Mouse (Mus musculus) liver, embryonic 16.5 days (tissue): ENCODE data around the gene Triap1. TPM values are rescaled to one million over a fixed set of nuclear protein-coding genes. Genes with fewer than 3 reads are reported as not detected.

Experiments
- ATAC-seq: fragments of 200-750 bp; cut with Nextera tagmentation; 2 replicates; pipeline ENCODE4 v1.8.0; 2017; ENCODE audit warnings: low read depth, mild to moderate bottlenecking, moderate number of reproducible peaks, moderate library complexity
- H3K27ac ChIP-seq: fragments of 300-500 bp; sonication (generic); 2 replicates; pipeline ENCODE4 v1.5.1; 2014; ENCODE audit warnings: mild to moderate bottlenecking, low read length
- H3K27me3 ChIP-seq: fragments of 300-500 bp; sonication (generic); 2 replicates; pipeline ENCODE4 v1.6.1; 2014; ENCODE audit warnings: low read depth, low read length, mixed read lengths; ENCODE audit not compliant: control insufficient read depth, insufficient read depth
- H3K36me3 ChIP-seq: fragments of 300-500 bp; sonication (generic); 2 replicates; pipeline ENCODE4 v1.6.1; 2014; ENCODE audit warnings: mild to moderate bottlenecking; ENCODE audit not compliant: control insufficient read depth, insufficient read depth
- H3K4me1 ChIP-seq: fragments of 300-500 bp; sonication (generic); 2 replicates; pipeline ENCODE4 v1.6.1; 2014; ENCODE audit warnings: low read depth, low read length, mixed read lengths; ENCODE audit not compliant: control insufficient read depth
- H3K4me2 ChIP-seq: fragments of 300-500 bp; sonication (generic); 2 replicates; pipeline ENCODE4 v1.6.1; 2014; ENCODE audit warnings: low read depth, low read length, mixed read lengths
- H3K4me3 ChIP-seq: fragments of 300-500 bp; sonication (generic); 2 replicates; pipeline ENCODE4 v1.5.1; 2014; ENCODE audit warnings: low read depth, mild to moderate bottlenecking, low read length
- H3K9ac ChIP-seq: fragments of 300-500 bp; sonication (generic); 2 replicates; pipeline ENCODE4 v1.6.1; 2014; ENCODE audit warnings: low read depth, low read length
- H3K9me3 ChIP-seq: fragments of 300-500 bp; sonication (generic); replicated peaks from 2 replicates; pipeline ENCODE4 v1.6.1; 2016; ENCODE audit warnings: low read length; ENCODE audit not compliant: control insufficient read depth
- WGBS: fragments of 180-500 bp; shearing (Covaris S2); extraction: QIAGEN DNeasy Blood & Tissue Kit; methylation state at CpG from one replicate; pipeline ENCODE4 v1.1.7; 2014; ENCODE audit not compliant: insufficient replicate concordance; 5-methylcytosine and 5-hydroxymethylcytosine counted together
- polyA plus RNA-seq: library from polyadenylated mRNA; unstranded; fragments of >200 nt; fragmentation: Nextera tagmentation; extraction: Ambion mirVana; gene quantifications from 2 replicates; pipeline ENCODE4 v1.2.1, GENCODE M21; 2015

Triap1 gene
- polyA plus RNA-seq, 1 experiment from 2014 or later = 24.5 TPM

DNA sequence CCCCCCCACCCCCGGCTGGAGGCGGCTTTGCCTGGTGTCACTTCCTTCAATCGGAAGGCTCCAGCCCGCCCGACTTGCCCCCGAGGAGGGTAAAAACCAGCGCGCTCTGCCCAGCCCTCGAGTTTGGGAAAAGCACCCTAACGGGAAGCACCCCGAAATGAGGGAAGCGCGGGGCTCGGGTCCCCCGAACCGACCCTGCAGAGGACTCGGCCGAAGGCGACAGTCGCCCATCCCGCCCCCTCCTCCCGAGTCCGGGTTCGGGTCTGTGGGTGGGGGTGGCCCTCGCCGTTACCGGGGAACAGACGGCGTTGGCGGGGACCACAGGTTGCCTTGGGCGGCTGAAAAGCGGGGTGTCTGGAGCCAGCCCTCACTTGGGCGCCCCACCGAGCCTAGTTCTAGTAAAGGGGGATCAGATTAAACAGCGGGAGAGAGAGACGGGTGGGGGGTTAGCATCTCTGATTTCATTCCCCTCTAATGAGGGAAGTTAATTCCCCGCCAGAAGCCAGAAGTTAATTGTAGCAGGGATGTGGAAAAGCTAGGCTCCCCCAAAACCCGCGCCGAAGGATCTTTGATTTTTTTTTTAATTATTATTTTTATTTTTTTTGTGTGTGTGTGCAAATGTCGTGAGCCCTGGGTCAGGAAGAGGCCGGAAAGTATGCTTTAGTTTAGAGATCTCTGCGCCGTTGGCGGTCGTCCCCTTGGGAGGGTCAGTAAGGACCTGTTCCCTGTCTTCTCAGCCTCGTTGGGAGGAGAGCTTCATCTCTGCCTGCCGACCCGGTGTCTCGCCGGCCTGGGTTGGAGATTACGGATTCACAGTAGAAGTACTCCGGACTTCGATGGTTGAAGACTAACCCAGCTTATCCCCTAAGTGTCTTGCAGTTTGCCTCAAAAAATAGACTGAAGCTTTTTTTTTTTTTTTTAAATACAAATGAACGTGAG is 13.1 kb upstream of the Triap1 start:
- Histone ChIP-seq H3K9me3 (no peaks in the 10 kb centered on the region), H3K4me3 (peak overlapping the region; percentile 92), H3K4me2 (peak overlapping the region; percentile 79), H3K36me3 (peaks cover 28% of the 10 kb centered on the region), H3K27me3 (no peaks in the 10 kb centered on the region), H3K27ac (peak overlapping the region; percentile 92), H3K4me1 (peaks cover 45% of the 10 kb centered on the region), H3K9ac (peak overlapping the region; percentile 97)
- under 1% methylated on average over 53 of the region's 55 CpGs for WGBS
- no peak for ATAC-seq

DNA sequence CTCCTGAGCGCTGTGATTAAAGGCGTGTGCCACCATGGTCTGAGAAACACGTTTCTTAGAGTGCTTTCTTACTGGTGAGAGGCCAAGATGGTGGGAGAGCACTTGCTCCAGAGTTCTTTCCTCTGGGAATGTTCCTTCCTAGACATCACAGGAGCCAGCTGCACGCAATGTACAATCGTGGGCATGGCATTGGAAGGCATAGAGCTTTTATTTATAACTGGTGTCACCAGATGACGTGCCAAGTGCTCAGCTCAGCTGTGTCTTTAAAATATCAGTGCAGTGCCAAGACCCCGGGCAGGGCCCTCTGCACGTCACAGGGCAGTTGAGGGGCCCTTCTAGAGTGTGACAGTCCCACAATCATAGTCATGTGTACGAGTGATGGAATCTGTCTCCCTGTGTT is 10.1 kb upstream of the Triap1 start:
- peaks cover 53% of the 10 kb centered on the region for H3K4me1 ChIP-seq
- WGBS = 79% methylated on average over 9 of the region's 9 CpGs

DNA sequence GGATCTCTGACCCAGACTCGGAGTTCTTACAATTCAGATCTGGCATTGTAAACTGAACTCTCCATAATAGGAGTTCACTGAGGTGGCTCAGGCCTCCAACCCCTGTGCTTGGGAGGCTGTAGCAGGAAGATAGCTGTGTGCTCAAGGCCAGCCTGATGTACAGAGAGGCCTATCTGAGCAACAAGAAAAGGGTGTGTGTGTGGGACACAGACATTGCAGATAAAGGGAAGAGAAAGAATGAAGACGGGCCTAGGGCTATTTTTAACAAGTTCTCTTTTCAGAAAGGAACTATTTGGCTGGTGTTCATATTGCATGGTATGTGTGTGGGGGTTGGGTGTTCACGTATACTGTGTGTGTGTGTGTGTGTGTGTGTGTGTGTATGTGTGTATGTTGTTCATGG is 7.4 kb upstream of the Triap1 start:
- Histone ChIP-seq H3K4me2 (peak overlapping the region; percentile 50), H3K9ac (peak overlapping the region; percentile 4; the same call in 1 of the 2 replicates), H3K4me1 (peaks cover 49% of the 10 kb centered on the region), H3K4me3 (no peak overlapping the region; the same call in 1 of the 2 replicates), H3K9me3 (no peaks in the 10 kb centered on the region), H3K27ac (peak overlapping the region; percentile 76), H3K36me3 (peaks cover 55% of the 10 kb centered on the region), H3K27me3 (no peaks in the 10 kb centered on the region)
- 11% methylated on average over 3 of the region's 3 CpGs for WGBS
- ATAC-seq = peak; percentile 97

More for the DNA sequence above, 10.1 kb upstream of the Triap1 start:
- Histone ChIP-seq H3K4me3 (no peak overlapping the region), H3K9me3 (no peaks in the 10 kb centered on the region), H3K36me3 (peaks cover 52% of the 10 kb centered on the region), H3K27me3 (no peaks in the 10 kb centered on the region), H3K27ac (no peak overlapping the region), H3K9ac (no peak overlapping the region), H3K4me2 (no peak overlapping the region)
- ATAC-seq = no peak

DNA sequence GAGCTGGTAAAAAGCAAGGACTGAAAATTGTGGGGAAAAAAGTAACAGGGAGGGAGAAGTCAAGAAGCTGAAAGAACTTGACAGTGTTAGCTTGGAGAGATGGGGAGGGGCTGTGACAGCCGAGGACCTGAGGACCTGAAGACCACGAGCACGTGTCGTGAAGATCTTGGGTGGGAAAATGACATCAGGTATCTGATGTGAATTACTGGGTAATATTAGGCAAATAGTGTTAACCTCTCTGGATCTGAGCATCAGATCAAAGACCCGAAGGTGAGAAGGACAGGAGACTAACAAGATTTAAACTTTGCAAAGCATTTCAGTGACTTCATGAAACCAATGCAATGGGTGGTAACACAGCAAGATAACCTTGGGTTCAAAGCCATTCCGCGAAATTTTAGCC is 1.0 kb upstream of the Triap1 start:
- no peak for ATAC-seq
- H3K9me3 ChIP-seq = no peaks in the 10 kb centered on the region
- peak overlapping the region; percentile 96 for H3K9ac ChIP-seq
- H3K36me3 ChIP-seq = peaks cover 33% of the 10 kb centered on the region
- peak overlapping the region; percentile 46 for H3K27ac ChIP-seq
- H3K4me3 ChIP-seq = peak overlapping the region; percentile 93
- WGBS = 8% methylated on average over 7 of the region's 7 CpGs
- H3K4me1 ChIP-seq = peaks cover 20% of the 10 kb centered on the region
- peak overlapping the region; percentile 68 for H3K4me2 ChIP-seq
- H3K27me3 ChIP-seq = no peaks in the 10 kb centered on the region

DNA sequence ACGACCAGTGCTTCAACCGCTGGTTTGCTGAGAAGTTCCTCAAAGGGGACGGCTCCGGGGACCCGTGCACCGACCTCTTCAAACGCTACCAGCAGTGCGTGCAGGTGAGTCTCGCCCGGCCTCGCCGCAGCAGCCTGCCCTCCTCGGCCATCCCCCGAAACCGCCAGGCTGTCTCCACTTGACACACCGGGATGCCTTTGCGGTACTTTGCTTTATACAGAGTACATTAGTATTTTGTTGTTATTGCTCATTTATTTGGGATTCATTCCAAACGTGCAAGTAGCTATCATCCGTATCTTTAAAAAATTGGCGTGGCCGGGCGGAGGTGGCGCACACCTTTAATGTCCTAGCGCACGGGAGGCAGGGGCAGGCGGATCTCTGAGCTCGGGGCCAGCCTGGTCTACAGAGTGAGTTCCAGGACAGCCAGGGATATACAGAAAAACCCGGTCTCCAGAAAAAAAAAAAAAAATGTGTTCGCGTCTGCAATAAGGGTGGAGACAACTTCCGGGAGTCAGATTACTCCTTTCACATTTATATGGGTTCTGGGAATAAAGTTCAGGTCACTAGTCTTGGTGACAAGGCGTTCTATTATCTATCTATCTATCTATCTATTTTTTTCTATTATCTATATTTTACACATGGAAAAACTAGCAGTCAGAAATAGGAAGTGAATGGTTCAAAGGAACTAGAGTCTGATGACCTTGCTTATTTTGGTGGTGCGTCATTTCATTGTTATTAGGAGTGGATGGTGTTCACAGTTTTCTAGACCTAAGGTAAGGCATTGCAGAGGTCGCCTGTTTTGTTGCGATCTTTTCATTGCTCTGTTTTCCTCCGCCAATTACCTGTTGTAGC is 515 bp downstream of the Triap1 start:
- no peaks in the 10 kb centered on the region for H3K9me3 ChIP-seq
- H3K27ac ChIP-seq = peak overlapping the region; percentile 89
- H3K27me3 ChIP-seq = no peaks in the 10 kb centered on the region
- 6% methylated on average over 36 of the region's 36 CpGs for WGBS
- peaks cover 20% of the 10 kb centered on the region for H3K4me1 ChIP-seq
- peaks cover 33% of the 10 kb centered on the region for H3K36me3 ChIP-seq
- H3K4me2 ChIP-seq = peak overlapping the region; percentile 68
- H3K4me3 ChIP-seq = peak overlapping the region; percentile 93
- peak; percentile 47 for ATAC-seq
- peak overlapping the region; percentile 96 for H3K9ac ChIP-seq

DNA sequence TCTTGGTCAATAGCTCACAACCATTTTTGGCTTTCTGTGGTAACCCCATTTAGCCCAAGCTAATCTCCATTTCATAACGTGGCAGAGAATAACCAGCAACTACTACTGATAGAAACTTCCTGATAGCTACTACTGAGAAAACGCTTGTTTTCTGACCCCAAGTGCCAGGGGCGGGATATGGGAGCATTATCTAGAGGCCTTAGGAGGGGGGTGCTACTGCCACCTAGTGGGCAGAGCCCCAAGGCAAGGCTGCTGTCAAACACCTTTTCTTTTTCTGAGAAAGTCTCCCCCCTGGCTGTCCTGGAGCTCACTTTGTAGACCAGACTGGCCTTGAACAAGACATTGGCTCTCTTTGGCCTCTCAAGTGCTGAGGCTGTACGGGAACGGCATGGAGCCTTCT is 6.5 kb downstream of the Triap1 start:
- H3K27me3 ChIP-seq = no peaks in the 10 kb centered on the region
- H3K4me2 ChIP-seq = peak overlapping the region; percentile 79
- H3K4me1 ChIP-seq = peaks cover 9% of the 10 kb centered on the region
- WGBS = 0% methylated on average over 5 of the region's 5 CpGs
- peak overlapping the region; percentile 82 for H3K4me3 ChIP-seq
- peaks cover 27% of the 10 kb centered on the region for H3K36me3 ChIP-seq
- H3K9ac ChIP-seq = peak overlapping the region; percentile 83
- H3K27ac ChIP-seq = peak overlapping the region; percentile 68
- H3K9me3 ChIP-seq = no peaks in the 10 kb centered on the region
- ATAC-seq = peak; percentile 57

DNA sequence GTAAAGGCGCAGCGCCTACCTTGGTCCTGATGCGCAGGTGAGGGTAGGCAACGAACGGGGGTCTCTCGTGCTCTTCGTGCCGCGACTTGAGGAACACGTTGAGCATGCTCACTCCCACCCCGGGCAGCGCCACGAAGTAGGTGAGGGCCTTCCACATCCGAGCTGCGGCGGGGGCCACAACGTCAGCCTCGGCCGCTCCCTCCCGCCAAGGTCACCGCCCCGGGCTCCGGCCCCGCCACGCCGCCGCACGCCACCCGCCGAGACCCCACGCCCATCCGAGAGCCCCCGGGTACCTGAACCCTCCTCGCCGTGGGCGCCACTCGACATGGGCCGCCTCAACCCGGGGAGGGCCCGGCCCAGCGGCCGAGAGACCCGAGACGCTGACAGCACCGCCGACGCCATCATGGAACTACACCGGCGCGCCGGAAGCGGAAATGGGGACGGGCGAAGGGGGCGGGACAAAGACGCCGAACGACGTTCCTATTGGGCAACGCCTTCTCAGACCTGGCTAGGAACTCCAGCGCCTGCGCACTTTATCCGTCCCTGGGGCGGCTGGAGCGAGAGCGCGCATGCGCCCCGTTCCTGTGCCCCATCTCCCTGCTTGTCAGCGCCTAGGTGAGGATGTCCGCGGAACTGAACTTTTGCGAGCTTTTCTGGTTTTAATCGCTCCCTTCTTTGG is 7.7 kb downstream of the Triap1 start, which contains the start of gene Cox6a1:
TSS of gene Cox6a1 (minus strand) at position 436 of the 679 bp plus-strand sequence.
- H3K27ac ChIP-seq = peak within 1 kb of the TSS; percentile 84
- no peaks in the 10 kb centered on the region for H3K27me3 ChIP-seq
- peak within 1 kb of the TSS; percentile 83 for H3K9ac ChIP-seq
- under 1% methylated on average over 73 of the region's 74 CpGs for WGBS
- peak within 1 kb of the TSS; percentile 84 for H3K4me2 ChIP-seq
- H3K36me3 ChIP-seq = peaks cover 17% of the 10 kb centered on the region
- peaks cover 9% of the 10 kb centered on the region for H3K4me1 ChIP-seq
- no peaks in the 10 kb centered on the region for H3K9me3 ChIP-seq
- ATAC-seq = peak; percentile 94
- H3K4me3 ChIP-seq = peak within 1 kb of the TSS; percentile 82

DNA sequence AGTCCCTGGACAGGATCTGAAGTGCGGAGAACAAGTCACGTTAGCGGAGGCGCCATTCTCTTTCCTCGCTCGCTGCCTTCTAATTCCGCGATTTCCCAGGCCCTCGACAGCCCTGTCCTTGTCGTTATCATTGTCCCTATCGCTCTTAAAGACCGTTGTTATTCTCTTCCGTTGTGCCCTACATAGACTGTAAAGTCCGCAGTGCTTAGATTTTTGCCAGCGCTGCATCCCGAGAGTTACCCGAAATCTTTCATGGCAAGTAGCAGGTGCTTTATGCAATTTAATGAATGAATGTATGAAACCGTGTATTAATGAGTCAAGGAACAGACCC is 8.2 kb downstream of the Triap1 start:
- H3K27ac ChIP-seq = peak overlapping the region; percentile 84
- peak; percentile 35 for ATAC-seq
- WGBS = under 1% methylated on average over 18 of the region's 18 CpGs
- peak overlapping the region; percentile 84 for H3K4me2 ChIP-seq
- H3K4me3 ChIP-seq = peak overlapping the region; percentile 82
- no peaks in the 10 kb centered on the region for H3K27me3 ChIP-seq
- H3K36me3 ChIP-seq = peaks cover 13% of the 10 kb centered on the region
- peaks cover 9% of the 10 kb centered on the region for H3K4me1 ChIP-seq
- H3K9ac ChIP-seq = peak overlapping the region; percentile 75
- no peaks in the 10 kb centered on the region for H3K9me3 ChIP-seq
